Mouse (Mus musculus) hindbrain, embryonic 11.5 days (tissue): ENCODE results near the gene Lurap1. TPM values are rescaled to one million over a fixed set of nuclear protein-coding genes. Genes with fewer than 3 reads are reported as not detected.

Source experiments
- ATAC-seq: fragments of 200-750 bp; cut with Nextera tagmentation; 2 replicates; pipeline ENCODE4 v1.8.0; 2017; ENCODE audit warnings: mild to moderate bottlenecking, moderate TSS enrichment, moderate library complexity; ENCODE audit not compliant: low FRiP score
- DNase-seq: peaks from one replicate; pipeline ENCODE4 v3.0.0-alpha.2; 2015; ENCODE audit warnings: low spot score
- H3K27ac ChIP-seq: fragments of 300-500 bp; sonication (generic); 2 replicates; pipeline ENCODE4 v1.5.1; 2014; ENCODE audit warnings: mild to moderate bottlenecking, low read depth, low read length
- H3K27me3 ChIP-seq: fragments of 300-500 bp; sonication (generic); 2 replicates; pipeline ENCODE4 v1.6.1; 2014; ENCODE audit warnings: mild to moderate bottlenecking, low read length, moderate library complexity, mixed read lengths; ENCODE audit not compliant: control insufficient read depth, insufficient read depth
- H3K36me3 ChIP-seq: fragments of 300-500 bp; sonication (generic); 2 replicates; pipeline ENCODE4 v1.6.1; 2014; ENCODE audit warnings: mild to moderate bottlenecking, low read length, moderate library complexity, mixed read lengths; ENCODE audit not compliant: control insufficient read depth, insufficient read depth
- H3K4me1 ChIP-seq: fragments of 300-500 bp; sonication (generic); replicated peaks from 2 replicates; pipeline ENCODE4 v1.6.1; 2014; ENCODE audit warnings: low read length, mixed read lengths; ENCODE audit not compliant: control insufficient read depth, insufficient read depth
- H3K4me2 ChIP-seq: fragments of 300-500 bp; sonication (generic); replicated peaks from 2 replicates; pipeline ENCODE4 v1.6.1; 2014; ENCODE audit warnings: mild to moderate bottlenecking, low read depth, low read length
- H3K4me3 ChIP-seq: fragments of 300-500 bp; sonication (generic); 2 replicates; pipeline ENCODE4 v1.5.1; 2014; ENCODE audit warnings: low read depth, low read length
- H3K9ac ChIP-seq: fragments of 300-500 bp; sonication (generic); 2 replicates; pipeline ENCODE4 v1.6.1; 2014; ENCODE audit warnings: low read depth, low read length
- H3K9me3 ChIP-seq: fragments of 300-500 bp; sonication (generic); 2 replicates; pipeline ENCODE4 v1.6.1; 2016; ENCODE audit warnings: low read length; ENCODE audit not compliant: control insufficient read depth
- WGBS: fragments of 180-500 bp; shearing (Covaris S2); extraction: QIAGEN DNeasy Blood & Tissue Kit; methylation state at CpG from one replicate; pipeline ENCODE4 v1.1.7; 2014; 5-methylcytosine and 5-hydroxymethylcytosine counted together
- polyA plus RNA-seq: library from polyadenylated mRNA; unstranded; fragments of >200 nt; fragmentation: Nextera tagmentation; extraction: Ambion mirVana; gene quantifications from 2 replicates; pipeline ENCODE4 v1.2.1, GENCODE M21; 2014

Gene Lurap1
- polyA plus RNA-seq, 1 experiment from 2014 or later = 1.1 TPM

- no peaks in the 10 kb centered on the region for H3K9me3 ChIP-seq
- peak overlapping the region; percentile 71 for H3K4me2 ChIP-seq
- peaks cover 5% of the 10 kb centered on the region; the same call in 1 of the 2 replicates for H3K4me1 ChIP-seq
- 33% methylated on average over 4 of the region's 4 CpGs for WGBS
- DNase-seq = no peak
- H3K27me3 ChIP-seq = no peaks in the 10 kb centered on the region
- peak overlapping the region; percentile 92 for H3K9ac ChIP-seq
- ATAC-seq = no peak
- peaks cover 9% of the 10 kb centered on the region; the same call in 1 of the 2 replicates for H3K36me3 ChIP-seq
- H3K27ac ChIP-seq = no peak overlapping the region
- peak overlapping the region; percentile 68 for H3K4me3 ChIP-seq
Observed at GRCm38 (mm10) chr4:116150862-116151221, 296 bp downstream of the Lurap1 start.

DNA sequence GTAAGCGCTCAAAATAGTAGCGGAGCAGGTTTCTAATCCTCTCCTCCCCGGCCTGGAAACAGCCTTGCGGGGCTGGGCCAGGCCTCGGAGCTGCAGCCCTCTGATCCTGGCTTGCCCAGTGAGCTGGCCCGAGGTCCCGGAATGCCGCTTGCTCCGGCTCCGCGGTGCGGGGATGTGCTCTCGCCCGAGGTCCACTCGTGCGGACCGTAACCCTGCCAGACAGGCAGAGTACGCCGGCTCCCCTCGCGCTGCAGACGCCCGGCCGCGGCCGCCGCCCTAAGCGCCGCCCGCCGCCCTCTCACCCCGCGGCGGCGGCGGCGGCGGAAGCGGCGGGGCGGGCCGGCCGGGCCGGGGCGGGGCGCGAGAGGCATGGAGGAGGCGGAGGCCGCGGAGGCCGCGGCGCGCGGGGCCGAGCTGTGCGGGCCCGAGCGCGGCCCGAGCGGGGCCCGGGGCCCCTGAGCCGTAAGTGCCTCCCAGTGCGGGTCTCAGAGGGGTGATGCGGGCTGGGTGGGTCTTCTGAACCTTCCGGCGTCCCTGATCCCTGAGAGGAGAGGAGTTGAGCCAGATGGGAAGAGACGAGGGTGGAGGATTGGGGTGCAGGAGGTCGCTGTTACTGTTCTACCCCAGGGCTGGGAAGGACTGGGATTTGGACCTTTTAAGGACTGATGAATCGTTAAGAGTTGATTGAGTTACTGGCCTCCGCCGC is 829 bp downstream of the Lurap1 start:
- DNase-seq (peak; percentile 85), ATAC-seq (peak; percentile 95)
- no peaks in the 10 kb centered on the region for H3K9me3 ChIP-seq
- peaks cover 5% of the 10 kb centered on the region; the same call in 1 of the 2 replicates for H3K4me1 ChIP-seq
- peak overlapping the region; percentile 68 for H3K4me3 ChIP-seq
- WGBS = 1% methylated on average over 46 of the region's 73 CpGs
- peak overlapping the region; percentile 92 for H3K9ac ChIP-seq
- peak overlapping the region; percentile 61 for H3K27ac ChIP-seq
- H3K36me3 ChIP-seq = peaks cover 7% of the 10 kb centered on the region; the same call in 1 of the 2 replicates
- H3K27me3 ChIP-seq = no peaks in the 10 kb centered on the region
- H3K4me2 ChIP-seq = peak overlapping the region; percentile 71

DNA sequence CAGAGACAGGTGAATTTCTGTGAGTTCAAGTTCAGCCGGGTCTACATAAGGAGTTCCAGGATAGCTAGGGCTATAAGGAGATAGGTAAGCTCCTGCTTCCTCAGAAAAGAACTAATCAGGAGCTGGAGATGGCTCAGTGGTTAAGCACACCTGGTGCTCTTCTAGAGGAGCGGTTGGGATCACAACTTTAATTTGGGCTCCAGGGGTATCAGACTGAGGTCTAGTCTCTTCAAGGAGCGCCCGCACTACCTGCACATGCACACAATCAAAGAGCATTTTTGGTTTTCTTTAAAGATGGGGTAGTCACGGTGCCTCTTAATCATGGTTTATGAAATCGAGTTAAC is 1.4 kb downstream of the Lurap1 start:
- DNase-seq = no peak
- Histone ChIP-seq H3K27ac (peak overlapping the region; percentile 61), H3K9ac (peak overlapping the region; percentile 92), H3K27me3 (no peaks in the 10 kb centered on the region), H3K4me1 (peaks cover 5% of the 10 kb centered on the region; the same call in 1 of the 2 replicates), H3K4me3 (peak overlapping the region; percentile 68), H3K4me2 (peak overlapping the region; percentile 71), H3K36me3 (peaks cover 6% of the 10 kb centered on the region; the same call in 1 of the 2 replicates), H3K9me3 (no peaks in the 10 kb centered on the region)
- peak; percentile 34 for ATAC-seq
- 18% methylated on average over 6 of the region's 6 CpGs for WGBS

- Histone ChIP-seq H3K4me3 (peak overlapping the region; percentile 64), H3K4me1 (no peaks in the 10 kb centered on the region), H3K36me3 (no peaks in the 10 kb centered on the region), H3K4me2 (peak overlapping the region; percentile 99), H3K27ac (no peak overlapping the region), H3K9me3 (no peaks in the 10 kb centered on the region), H3K27me3 (peaks cover 2% of the 10 kb centered on the region; the same call in 1 of the 2 replicates), H3K9ac (peak overlapping the region; percentile 65)
- peak; percentile 75 for DNase-seq
- peak; percentile 70 for ATAC-seq
- WGBS = under 1% methylated on average over 46 of the region's 47 CpGs
Observed at GRCm38 (mm10) chr4:116143891-116144717, 7.0 kb downstream of the Lurap1 start.

GRCm38 (mm10) chr4:116143317-116143811 is 7.8 kb downstream of the Lurap1 start:
- DNase-seq = peak; percentile 18
- ATAC-seq = no peak

GRCm38 (mm10) chr4:116142269-116142668 is 8.9 kb downstream of the Lurap1 start:
- H3K4me1 ChIP-seq = no peaks in the 10 kb centered on the region
- H3K27ac ChIP-seq = no peak overlapping the region
- no peak overlapping the region for H3K9ac ChIP-seq
- ATAC-seq (no peak), DNase-seq (no peak)
- H3K9me3 ChIP-seq = no peaks in the 10 kb centered on the region
- 70% methylated on average over 7 of the region's 7 CpGs for WGBS
- H3K4me2 ChIP-seq = no peak overlapping the region
- H3K27me3 ChIP-seq = peaks cover 2% of the 10 kb centered on the region; the same call in 1 of the 2 replicates
- H3K36me3 ChIP-seq = no peaks in the 10 kb centered on the region
- H3K4me3 ChIP-seq = no peak overlapping the region

More at GRCm38 (mm10) chr4:116143317-116143811, 7.8 kb downstream of the Lurap1 start:
- Histone ChIP-seq H3K27me3 (peaks cover 2% of the 10 kb centered on the region; the same call in 1 of the 2 replicates), H3K36me3 (no peaks in the 10 kb centered on the region), H3K9me3 (no peaks in the 10 kb centered on the region), H3K4me3 (no peak overlapping the region; the same call in 1 of the 2 replicates), H3K4me1 (no peaks in the 10 kb centered on the region), H3K4me2 (peak overlapping the region; percentile 99; the same call in 1 of the 2 replicates), H3K9ac (no peak overlapping the region), H3K27ac (no peak overlapping the region)
- 7% methylated on average over 7 of the region's 7 CpGs for WGBS

DNA sequence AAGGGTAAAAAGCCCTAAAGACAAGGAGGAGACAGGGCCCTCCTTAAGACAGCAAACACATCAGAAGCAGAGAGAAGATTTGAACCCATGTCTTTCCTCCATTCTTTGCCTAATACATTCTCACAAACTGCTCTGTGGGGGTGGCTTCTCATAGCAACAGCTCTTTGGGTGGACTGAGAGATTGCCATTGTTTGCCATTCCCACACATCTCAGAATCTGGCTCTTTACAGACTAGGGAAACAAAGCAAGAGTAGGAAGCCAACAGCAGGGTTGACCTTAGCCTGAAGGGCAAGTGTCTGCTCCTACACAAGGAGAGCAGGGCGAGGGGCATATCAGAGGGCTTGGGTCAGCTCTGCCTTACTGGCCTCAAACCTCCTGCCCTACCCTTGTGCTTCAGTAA is 9.4 kb downstream of the Lurap1 start:
- no peak for DNase-seq
- H3K27me3 ChIP-seq = peaks cover 2% of the 10 kb centered on the region; the same call in 1 of the 2 replicates
- H3K4me3 ChIP-seq = no peak overlapping the region
- H3K4me2 ChIP-seq = no peak overlapping the region
- no peaks in the 10 kb centered on the region for H3K36me3 ChIP-seq
- H3K9ac ChIP-seq = no peak overlapping the region
- H3K4me1 ChIP-seq = no peaks in the 10 kb centered on the region
- H3K9me3 ChIP-seq = no peaks in the 10 kb centered on the region
- ATAC-seq = no peak
- WGBS = 52% methylated on average over 1 of the region's 1 CpGs
- no peak overlapping the region for H3K27ac ChIP-seq

DNA sequence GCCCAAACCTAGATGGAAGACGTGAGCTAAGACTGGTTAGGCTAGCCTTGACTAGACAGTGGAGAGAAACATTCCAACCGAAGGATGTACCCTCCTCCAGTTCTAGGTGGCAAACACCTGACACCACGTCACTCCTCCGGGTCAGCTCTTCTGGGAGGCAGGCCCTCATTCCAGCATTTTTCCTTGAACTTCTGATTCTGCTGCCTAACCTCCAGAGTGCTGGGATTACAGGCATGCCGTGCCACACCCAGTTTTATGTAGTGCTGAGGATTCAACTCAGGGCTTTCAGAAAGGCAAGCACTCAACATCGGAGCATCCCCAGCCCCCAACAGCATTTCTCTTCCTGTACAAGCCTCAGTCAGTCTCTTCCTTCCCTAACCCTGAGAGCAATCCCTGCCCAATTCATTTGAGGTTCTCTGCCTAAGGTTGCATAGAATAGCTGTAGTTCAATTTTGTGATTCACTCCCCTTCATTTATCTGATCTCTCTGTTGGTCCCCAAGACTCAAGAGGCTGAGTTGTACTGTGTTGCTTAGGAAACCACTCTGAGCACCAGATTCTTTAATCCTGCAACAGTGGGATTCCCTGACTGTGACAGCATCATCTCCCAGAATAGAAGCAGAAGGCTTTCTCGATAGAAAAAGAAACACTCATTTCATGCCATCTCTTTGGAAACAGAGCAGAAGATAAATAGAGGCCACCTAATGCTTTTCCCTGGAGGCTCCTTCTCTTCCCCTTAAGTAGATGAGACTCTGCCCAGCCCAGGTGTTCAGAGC is 10.2 kb downstream of the Lurap1 start:
- H3K36me3 ChIP-seq = no peaks in the 10 kb centered on the region
- no peaks in the 10 kb centered on the region for H3K9me3 ChIP-seq
- H3K4me1 ChIP-seq = no peaks in the 10 kb centered on the region
- no peak overlapping the region for H3K4me3 ChIP-seq
- DNase-seq (no peak), ATAC-seq (no peak)
- no peak overlapping the region for H3K9ac ChIP-seq
- WGBS = 85% methylated on average over 7 of the region's 7 CpGs
- peaks cover 2% of the 10 kb centered on the region; the same call in 1 of the 2 replicates for H3K27me3 ChIP-seq
- H3K4me2 ChIP-seq = no peak overlapping the region
- no peak overlapping the region for H3K27ac ChIP-seq
